Mouse (Mus musculus): ENCODE results near the gene Jpt2.
"Not testable (repeated sequence)": the region's sequence is repeated elsewhere in the genome, so short reads cannot be mapped to it uniquely, and the experiment has no call there.

DNA sequence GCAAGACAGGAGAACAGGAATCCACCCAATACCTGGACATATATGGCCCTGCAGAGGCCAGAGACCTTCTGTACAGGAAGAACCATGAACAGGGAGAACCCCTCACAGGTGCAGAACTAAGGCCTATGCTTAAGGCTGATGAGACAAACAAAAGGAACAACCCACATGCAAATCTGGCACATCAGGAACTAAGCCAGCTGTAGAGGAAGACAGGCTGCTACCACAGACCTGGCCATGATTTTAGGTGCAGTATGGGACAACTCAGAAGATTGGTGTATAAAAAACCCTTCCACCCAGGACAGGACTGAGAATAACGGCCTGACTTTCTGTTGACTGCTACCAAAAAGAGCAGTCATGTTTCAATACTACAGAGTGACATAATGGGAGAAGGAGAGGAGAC, 16.9 kb downstream of the Jpt2 start:
- not testable (repeated sequence) for TF ChIP-seq CTCF (IDR thresholded peaks at IDR 0.05; ENCODE audit: extremely low read depth, insufficient read depth, insufficient read length, insufficient replicate concordance); POLR2A (IDR thresholded peaks at IDR 0.05; ENCODE audit: low read depth, low read length)

All from spleen, adult 2 months (tissue).